Mouse (Mus musculus): Measurements from ENCODE around the gene 2900011O08Rik. TPM values are rescaled to one million over a fixed set of nuclear protein-coding genes. Genes with fewer than 3 reads are reported as not detected.

The 2900011O08Rik gene
- polyA plus RNA-seq, 1 experiment: 162 TPM

DNA sequence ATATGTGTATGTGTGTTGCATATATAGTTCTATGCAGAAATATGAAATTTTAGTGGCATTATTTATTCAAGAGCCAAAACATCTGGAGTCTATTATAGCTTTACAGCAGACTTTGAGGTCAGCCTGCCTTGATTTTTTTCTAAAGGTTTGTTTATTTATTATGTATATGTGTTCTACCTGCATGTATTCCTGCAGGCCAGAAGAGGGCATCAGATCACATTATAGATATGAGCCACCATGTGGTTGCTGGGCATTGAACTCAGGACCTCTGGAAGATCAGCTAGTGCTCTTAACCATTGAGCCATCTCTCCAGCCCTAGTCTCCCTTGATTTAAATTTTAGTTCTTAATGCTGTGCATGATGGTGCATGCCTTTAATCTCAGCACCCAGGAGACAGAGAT is 161.3 kb downstream of the 2900011O08Rik start:
- Histone ChIP-seq H3K27me3 (ENCODE audit: control insufficient read depth, insufficient read depth, low read length) (no peaks in the 10 kb centered on the region), H3K4me3 (replicated peaks; ENCODE audit: insufficient read depth, low read depth, low read length) (no peak overlapping the region), H3K27ac (ENCODE audit: insufficient read depth, low read length) (no peak overlapping the region), H3K4me1 (ENCODE audit: control insufficient read depth, insufficient read depth, low read length) (no peaks in the 10 kb centered on the region)
- TF ChIP-seq CTCF (IDR thresholded peaks at IDR 0.05; ENCODE audit: borderline replicate concordance, insufficient read depth, low read depth, low read length) (no peak), POLR2A (IDR thresholded peaks at IDR 0.05; ENCODE audit: borderline replicate concordance, insufficient read depth, low read length) (no peak)
- no peak for DNase-seq

Other genes with a start within 250 kb of the 2900011O08Rik start
- 35.8 and 39.1 TPM in 2 replicates for gene Rrn3, start 205.9 kb upstream of the 2900011O08Rik start, polyA plus RNA-seq (2012; rRNA removed)
- 120 and 121 TPM in 2 replicates for gene Ntan1, start 167.8 kb upstream of the 2900011O08Rik start, polyA plus RNA-seq (2012; rRNA removed)
- 94.7 and 105 TPM in 2 replicates for gene Pdxdc1, start 83.5 kb upstream of the 2900011O08Rik start, polyA plus RNA-seq (2012; rRNA removed)
- 30.7 and 36.7 TPM in 2 replicates for gene Mpv17l, start 83.4 kb upstream of the 2900011O08Rik start, polyA plus RNA-seq (2012; rRNA removed)
- 0.70 and 1.1 TPM in 2 replicates for gene Ifitm7, start 284 bp downstream of the 2900011O08Rik start, polyA plus RNA-seq (2012; rRNA removed)
- 32.3 and 34.7 TPM in 2 replicates for gene Nde1, start 176.7 kb downstream of the 2900011O08Rik start, polyA plus RNA-seq (2012; rRNA removed)
- gene Marf1, start 176.7 kb downstream of the 2900011O08Rik start, polyA plus RNA-seq (2012; rRNA removed): 39.2 and 39.9 TPM in 2 replicates